ENCODE assay signal across 22 mouse cellular contexts in genomic region chr9:22776246-22776961, GRCm38 (mm10).
"Had no signal": no experiment of that assay in that cellular context is flagged by ENCODE, and none has a peak within 500 bp of the region (broad histone marks: within the 10 kb centered on the region; RNA-seq: fewer than 3 reads in every experiment).

No protein-coding gene starts in this region.

- H3K27ac ChIP-seq: kidney, embryonic 15.5 days; left cerebral cortex, adult 2 months; limb, embryonic 10.5 days; limb, embryonic 13.5 days; liver, embryonic 13.5 days; neural tube, embryonic 12.5 days; neural tube, embryonic 15.5 days; stomach, postnatal 0 days had no signal

- DNase-seq: kidney, postnatal 10 days; kidney, postnatal 36 days; layer of hippocampus, postnatal 36 days; liver, embryonic 13.5 days; lung, adult 2 months; lung, postnatal 14 days; lung, postnatal 4 days; midbrain, embryonic 14.5 days; right cerebral cortex, adult 18-20 months; right cerebral cortex, postnatal 14 days; right cerebral cortex, postnatal 4 days; thymus, adult 2 months; thymus, postnatal 14 days; thymus, postnatal 4 days had no signal

- H3K9ac ChIP-seq: kidney, embryonic 15.5 days; limb, embryonic 13.5 days; liver, embryonic 13.5 days; neural tube, embryonic 12.5 days; neural tube, embryonic 15.5 days had no signal

- H3K27me3 ChIP-seq: kidney, embryonic 15.5 days; limb, embryonic 13.5 days; liver, embryonic 13.5 days; neural tube, embryonic 12.5 days; neural tube, embryonic 15.5 days had no signal

- H3K4me3 ChIP-seq: kidney, embryonic 15.5 days; left cerebral cortex, adult 2 months; limb, embryonic 10.5 days; limb, embryonic 13.5 days; liver, embryonic 13.5 days; neural tube, embryonic 12.5 days; neural tube, embryonic 15.5 days had no signal

- H3K4me2 ChIP-seq: kidney, embryonic 15.5 days; limb, embryonic 13.5 days; liver, embryonic 13.5 days; midbrain, embryonic 11.5 days; neural tube, embryonic 12.5 days; neural tube, embryonic 15.5 days had no signal

- H3K36me3 ChIP-seq: kidney, embryonic 15.5 days; limb, embryonic 10.5 days; limb, embryonic 13.5 days; liver, embryonic 13.5 days; neural tube, embryonic 12.5 days; neural tube, embryonic 15.5 days had no signal

- H3K9me3 ChIP-seq: kidney, embryonic 15.5 days; limb, embryonic 10.5 days; limb, embryonic 13.5 days; liver, embryonic 13.5 days; neural tube, embryonic 12.5 days; neural tube, embryonic 15.5 days had no signal

- H3K4me1 ChIP-seq: limb, embryonic 10.5 days; liver, embryonic 13.5 days; neural tube, embryonic 12.5 days; neural tube, embryonic 15.5 days had no signal
